Mouse (Mus musculus) spleen, embryonic (tissue): Measurements from ENCODE around the gene Cyp2c65.
"Not testable (repeated sequence)": the region's sequence is repeated elsewhere in the genome, so short reads cannot be mapped to it uniquely, and the experiment has no call there.

ENCODE experiments used
- CTCF ChIA-PET: fragments of 350-600 bp; sonication (Branson Sonifier 250); formaldehyde crosslinking; loops from one replicate; lab custom pipeline; 2022; lab: Charles Lee

Gene Cyp2c65

GRCm38 (mm10) chr19:39060719-39061118, at the start of gene Cyp2c65:
Gene Cyp2c65 (plus strand): TSS chr19:39061015.
- CTCF ChIA-PET, result no interaction called here

GRCm38 (mm10) chr19:39057928-39058327, 2.9 kb upstream of the Cyp2c65 start:
- CTCF ChIA-PET, result no interaction called here

GRCm38 (mm10) chr19:39098779-39099178, 38.0 kb downstream of the Cyp2c65 start:
- CTCF ChIA-PET, result not testable (repeated sequence)

- CTCF ChIA-PET, result no interaction called here
These were observed 52.8 kb downstream of the Cyp2c65 start, which contains the start of gene Cyp2c66 for GRCm38 (mm10) chr19:39113644-39114043. Gene Cyp2c66 (plus strand): TSS chr19:39113898.
